Mouse (Mus musculus) heart, postnatal 0 days (tissue): ENCODE data around the gene Sin3b.

Source experiments
- CTCF ChIP-seq: IDR thresholded peaks from 2 replicates; pipeline ENCODE4 v1.5.1; 2016; ENCODE audit warnings: antibody characterized with exemption, control low read depth, low read depth
- EP300 ChIP-seq: IDR thresholded peaks from 2 replicates; pipeline ENCODE4 v1.6.1; 2016; ENCODE audit warnings: antibody characterized with exemption, low read depth

- TF ChIP-seq CTCF (no peak), EP300 (no peak)
These were observed at the start of gene Sin3b for GRCm38 (mm10) chr8:72722769-72723650.
